Mouse (Mus musculus) spleen, adult 12 weeks (tissue): Measurements from ENCODE around the gene Lztr1.
"Not testable (repeated sequence)": the region's sequence is repeated elsewhere in the genome, so short reads cannot be mapped to it uniquely, and the experiment has no call there.

Source experiments
- DNase-seq: peaks from one replicate; pipeline ENCODE4 v3.0.0; 2022; ENCODE audit warnings: low spot score

Lztr1 gene

GRCm38 (mm10) chr16:17507018-17507552 is 1.4 kb upstream of the Lztr1 start:
- no peak for DNase-seq

- DNase-seq = not testable (repeated sequence)
These were observed 457 bp upstream of the Lztr1 start for GRCm38 (mm10) chr16:17508031-17508430.

- no peak for DNase-seq
These were observed 731 bp downstream of the Lztr1 start for GRCm38 (mm10) chr16:17509240-17509597.

GRCm38 (mm10) chr16:17510143-17510542 is 1.7 kb downstream of the Lztr1 start:
- no peak for DNase-seq

- DNase-seq = no peak
These were observed 2.2 kb downstream of the Lztr1 start for GRCm38 (mm10) chr16:17510686-17511085.

GRCm38 (mm10) chr16:17511431-17511830 is 2.9 kb downstream of the Lztr1 start:
- DNase-seq = no peak

- DNase-seq = no peak
These were observed 10.4 kb downstream of the Lztr1 start for GRCm38 (mm10) chr16:17518910-17519309.

GRCm38 (mm10) chr16:17524156-17524555 is 15.7 kb downstream of the Lztr1 start:
- no peak for DNase-seq

- no peak for DNase-seq
These were observed 17.0 kb downstream of the Lztr1 start for GRCm38 (mm10) chr16:17525524-17525923.

- no peak for DNase-seq
These were observed 17.7 kb downstream of the Lztr1 start for GRCm38 (mm10) chr16:17526223-17526622.

- DNase-seq = no peak
These were observed 19.1 kb downstream of the Lztr1 start for GRCm38 (mm10) chr16:17527606-17528005.

GRCm38 (mm10) chr16:17528276-17528675 is 19.8 kb downstream of the Lztr1 start:
- no peak for DNase-seq

GRCm38 (mm10) chr16:17529981-17530586 is 21.6 kb downstream of the Lztr1 start:
- DNase-seq = no peak

GRCm38 (mm10) chr16:17530640-17531288 is 22.3 kb downstream of the Lztr1 start, which contains the start of gene Thap7:
Gene Thap7 (minus strand): TSS chr16:17531136.
- DNase-seq = peak; percentile 94

GRCm38 (mm10) chr16:17532271-17532670 is 23.8 kb downstream of the Lztr1 start:
- no peak for DNase-seq

- DNase-seq = no peak
These were observed 24.3 kb downstream of the Lztr1 start for GRCm38 (mm10) chr16:17532676-17533329.

- DNase-seq = no peak
These were observed 28.1 kb downstream of the Lztr1 start for GRCm38 (mm10) chr16:17536584-17536983.

- DNase-seq = no peak
These were observed 34.1 kb downstream of the Lztr1 start for GRCm38 (mm10) chr16:17542632-17543031.

- no peak for DNase-seq
These were observed 44.3 kb downstream of the Lztr1 start for GRCm38 (mm10) chr16:17552837-17553236.

- DNase-seq = peak; percentile 63
These were observed 45.6 kb downstream of the Lztr1 start for GRCm38 (mm10) chr16:17553910-17554685.

- DNase-seq = peak; percentile 12
These were observed 46.2 kb downstream of the Lztr1 start for GRCm38 (mm10) chr16:17554702-17555101.

- DNase-seq = no peak
These were observed 47.7 kb downstream of the Lztr1 start for GRCm38 (mm10) chr16:17556180-17556579.
